In the genomic region with DNA sequence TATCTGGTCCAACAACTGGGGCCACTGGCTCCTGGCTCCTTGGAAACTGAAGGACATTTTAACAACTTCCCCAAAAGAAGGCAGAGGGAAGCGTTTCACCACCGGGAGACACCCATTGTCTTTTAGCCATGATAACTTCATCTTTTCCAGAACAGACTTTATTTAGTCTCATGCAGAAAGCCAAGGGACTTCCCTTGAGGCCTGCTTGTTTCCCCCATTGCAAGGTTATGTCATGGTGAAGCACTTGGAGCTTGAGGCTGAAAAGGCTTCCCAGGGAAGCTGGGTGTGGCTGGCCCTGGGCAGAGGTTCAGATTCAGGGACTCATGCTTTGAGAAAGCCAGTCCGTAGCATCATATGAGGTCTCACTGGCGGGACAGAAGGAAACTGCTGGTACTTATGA, we compare ENCODE assay signal across 19 mouse cellular contexts.
DNase-seq lines count a peak whose midpoint lies in the region; ATAC-seq and TF ChIP-seq lines count a peak whose summit lies in the region.
"Had no signal": no experiment of that assay in that cellular context is flagged by ENCODE, and none has a peak within 500 bp of the region (broad histone marks: within the 10 kb centered on the region; RNA-seq: fewer than 3 reads in every experiment).

No protein-coding gene starts in this region.

- DNase-seq in lung, postnatal 36 days = peak; percentile 30
- DNase-seq in lung, postnatal 25 days (ENCODE audit: low spot score) = no peak
- DNase-seq in gastrocnemius, adult 18-20 months (ENCODE audit: low spot score) = peak; percentile 78
- DNase-seq in heart, adult 8-10 months (ENCODE audit: low spot score) = peak; percentile 37
- no peak for DNase-seq in liver, embryonic 11.5 days (ENCODE audit: low spot score)
- DNase-seq in left cerebral cortex, adult 2 months (ENCODE audit: extremely low spot score in 1 of 2, low spot score in 2 of 2) = no peak
- DNase-seq: adrenal gland, postnatal 14 days; B cell, adult 2 months; cerebellum, adult 9-11 months; kidney, adult 2 months; kidney, postnatal 25 days; liver, postnatal 0 days; thymus, postnatal 36 days had no signal

- no peaks in the 10 kb centered on the region for H3K36me3 ChIP-seq in liver, embryonic 11.5 days (ENCODE audit: control insufficient read depth, insufficient read depth, low read length)
- H3K36me3 ChIP-seq: hindbrain, embryonic 15.5 days; midbrain, embryonic 13.5 days had no signal

- no peak overlapping the region for H3K4me2 ChIP-seq in liver, embryonic 11.5 days
- H3K4me2 ChIP-seq: hindbrain, embryonic 15.5 days; midbrain, embryonic 13.5 days had no signal

- H3K9ac ChIP-seq in liver, embryonic 11.5 days (ENCODE audit: low read depth, low read length) = no peak overlapping the region
- H3K9ac ChIP-seq: hindbrain, embryonic 15.5 days; liver, postnatal 0 days; midbrain, embryonic 13.5 days had no signal

- intact Hi-C loops in left cerebral cortex, adult 2 months (cut with DNase I) = no loop called here

- no peaks in the 10 kb centered on the region for H3K27me3 ChIP-seq in liver, embryonic 11.5 days (replicated peaks; ENCODE audit: control insufficient read depth, insufficient read depth, low read length)
- H3K27me3 ChIP-seq: hindbrain, embryonic 15.5 days; midbrain, embryonic 13.5 days; Patski had no signal

- no peak overlapping the region for H3K27ac ChIP-seq in liver, embryonic 11.5 days (ENCODE audit: low read depth, low read length)
- no peak overlapping the region for H3K27ac ChIP-seq in left cerebral cortex, adult 2 months
- H3K27ac ChIP-seq: hindbrain, embryonic 15.5 days; midbrain, embryonic 13.5 days had no signal

- peak; percentile 11; the same call in 1 of the 2 replicates for ATAC-seq in megakaryocyte, adult 5-6 weeks (ENCODE audit: poor library complexity, severe bottlenecking)
- ATAC-seq in liver, embryonic 11.5 days (replicated peaks; ENCODE audit: low FRiP score) = no peak
- ATAC-seq: activated CD4-positive, CD25-positive, alpha-beta regulatory T cell, adult 4 months; liver, postnatal 0 days; midbrain, embryonic 13.5 days; Patski had no signal

- H3K4me1 ChIP-seq in liver, embryonic 11.5 days (replicated peaks; ENCODE audit: control insufficient read depth, insufficient read depth, low read length) = no peaks in the 10 kb centered on the region
- H3K4me1 ChIP-seq: hindbrain, embryonic 15.5 days; midbrain, embryonic 13.5 days had no signal

- H3K4me3 ChIP-seq in liver, embryonic 11.5 days (ENCODE audit: low read depth, low read length) = no peak overlapping the region
- H3K4me3 ChIP-seq in left cerebral cortex, adult 2 months = no peak overlapping the region
- H3K4me3 ChIP-seq: hindbrain, embryonic 15.5 days; midbrain, embryonic 13.5 days; myocyte had no signal

- no peaks in the 10 kb centered on the region for H3K9me3 ChIP-seq in liver, embryonic 11.5 days (ENCODE audit: control insufficient read depth, low read length)
- H3K9me3 ChIP-seq: hindbrain, embryonic 15.5 days had no signal

- WGBS in liver, embryonic 11.5 days = 70% methylated on average over 4 of the region's 4 CpGs

- TF ChIP-seq CTCF in left cerebral cortex, adult 2 months (IDR thresholded peaks at IDR 0.05) = no peak

Comparison
In these comparisons a context has a peak if more than half of its experiments do, and no peak if none do; other contexts are left out.
1. DNase-seq: peak in lung, postnatal 36 days (single experiment), gastrocnemius, adult 18-20 months (single experiment) and heart, adult 8-10 months (single experiment); none in lung, postnatal 25 days (single experiment), liver, embryonic 11.5 days (single experiment) and left cerebral cortex, adult 2 months (0 of 2).